Mouse (Mus musculus) urinary bladder, postnatal 25 days (tissue): ENCODE measurements around the gene Cdk8.

Source experiments
- DNase-seq: peaks from one replicate; pipeline ENCODE4 v3.0.0; 2022; ENCODE audit warnings: low spot score

The Cdk8 gene

DNA sequence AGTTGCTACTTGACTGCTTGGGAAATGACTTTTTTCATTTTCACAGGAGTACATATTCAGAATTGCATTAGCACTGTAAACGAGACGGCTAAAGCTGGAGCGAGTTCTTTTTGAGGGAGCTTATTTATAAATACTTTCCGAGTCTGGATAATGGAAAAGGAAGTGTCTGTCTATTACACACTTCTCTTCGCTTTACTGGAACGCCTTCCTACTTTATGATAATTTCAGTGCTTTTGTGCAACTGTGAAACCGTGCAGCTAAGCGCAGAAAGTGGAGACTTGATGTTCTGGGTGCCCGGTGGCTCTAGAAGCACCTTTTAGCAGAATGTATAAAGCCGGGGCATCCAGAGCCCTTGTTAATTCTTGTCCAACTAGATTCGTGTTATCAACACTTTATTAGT is 1.8 kb downstream of the Cdk8 start:
- DNase-seq = no peak

DNA sequence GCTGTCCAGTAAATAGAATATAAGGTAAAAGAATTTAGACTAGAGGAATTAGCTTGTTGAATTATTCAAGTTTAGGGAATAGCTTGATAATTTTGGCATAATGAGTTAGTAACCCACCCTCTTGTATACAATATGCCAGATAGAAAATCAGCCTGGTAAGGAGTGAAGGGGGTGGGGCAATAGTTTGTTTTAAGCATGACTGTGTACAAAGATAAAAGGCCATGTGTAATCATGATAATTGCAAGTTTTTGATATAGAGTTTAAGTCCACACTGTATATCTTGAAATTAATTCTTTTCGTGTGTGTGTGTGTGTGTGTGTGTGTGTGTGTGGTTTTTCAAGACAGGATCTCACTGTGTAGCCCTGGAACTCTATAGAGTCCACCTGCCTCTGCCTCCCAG is 3.3 kb downstream of the Cdk8 start:
- DNase-seq = no peak

DNA sequence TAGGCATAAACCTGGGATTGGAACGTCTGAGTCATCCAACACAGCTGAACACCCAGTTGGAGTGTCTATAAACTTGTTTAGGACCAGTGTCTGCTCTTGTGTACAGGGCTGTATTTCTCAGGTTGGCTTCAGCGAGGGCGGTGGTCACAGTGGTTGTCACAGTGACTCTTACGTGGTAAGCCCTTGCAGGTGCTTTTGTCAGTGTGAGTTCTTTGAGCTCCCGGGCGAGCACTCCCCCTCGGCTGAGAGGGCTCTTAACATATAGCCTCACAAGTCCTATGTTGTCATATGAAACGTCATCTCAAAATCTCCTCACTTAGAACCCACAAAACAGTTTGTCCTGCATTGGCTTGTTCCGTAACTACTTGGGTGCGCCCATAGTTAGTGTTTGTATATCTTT is 7.2 kb downstream of the Cdk8 start:
- DNase-seq = no peak

DNA sequence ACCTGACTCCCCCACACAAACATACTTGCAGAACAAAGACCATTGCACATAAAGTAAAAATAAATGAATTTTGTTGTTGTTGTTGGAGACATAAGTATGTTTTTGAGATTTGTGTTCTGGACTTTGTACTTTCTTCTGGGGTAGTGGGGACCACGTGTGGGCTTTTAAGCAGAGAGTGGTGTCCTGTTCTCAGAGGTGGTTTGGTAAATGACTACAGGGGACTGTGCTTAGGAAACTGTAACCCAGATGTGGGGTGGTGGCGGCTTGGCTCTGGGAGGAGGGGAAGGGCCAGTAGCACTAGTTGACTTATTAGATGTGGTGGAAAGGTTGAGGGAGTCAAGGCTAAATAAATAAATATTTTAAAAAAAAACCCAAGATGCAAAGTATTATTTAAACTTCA is 9.7 kb downstream of the Cdk8 start:
- no peak for DNase-seq

DNA sequence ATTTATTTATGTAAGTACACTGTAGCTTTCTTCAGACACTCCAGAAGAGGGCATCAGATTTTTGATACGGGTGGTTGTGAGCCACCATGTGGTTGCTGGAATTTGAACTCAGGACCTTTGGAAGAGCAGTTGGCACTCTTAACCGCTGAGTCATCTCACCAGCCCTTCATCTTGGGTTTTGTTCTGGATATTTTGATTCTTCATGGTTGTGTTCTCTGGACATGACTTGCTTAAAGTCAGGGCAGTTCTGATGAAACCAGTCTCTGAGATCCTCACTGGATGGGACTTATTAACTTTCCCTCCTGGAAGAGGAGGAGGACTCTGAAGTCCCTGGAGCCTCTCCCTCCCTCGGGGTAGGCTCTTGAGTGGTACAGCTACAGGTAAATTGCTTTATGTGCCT is 10.2 kb downstream of the Cdk8 start:
- DNase-seq = no peak

DNA sequence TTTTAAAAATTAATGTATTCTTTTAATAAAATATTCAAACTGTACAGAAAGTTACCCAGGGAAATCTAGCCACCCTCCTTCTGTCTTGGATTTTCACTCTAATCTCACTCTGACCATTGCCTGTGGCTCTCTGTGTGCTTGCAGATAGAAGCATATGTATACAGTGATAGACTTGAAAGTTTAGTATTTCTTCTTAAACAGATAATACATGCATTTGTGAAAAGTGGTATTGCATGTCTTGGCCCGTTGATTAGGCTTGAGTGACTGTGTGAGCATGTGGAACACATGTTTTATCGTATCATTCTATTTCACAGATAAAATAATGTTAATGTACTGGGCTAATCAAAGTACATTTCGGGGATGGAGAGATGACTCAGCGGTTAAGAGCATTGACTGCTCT is 14.2 kb downstream of the Cdk8 start:
- no peak for DNase-seq

DNA sequence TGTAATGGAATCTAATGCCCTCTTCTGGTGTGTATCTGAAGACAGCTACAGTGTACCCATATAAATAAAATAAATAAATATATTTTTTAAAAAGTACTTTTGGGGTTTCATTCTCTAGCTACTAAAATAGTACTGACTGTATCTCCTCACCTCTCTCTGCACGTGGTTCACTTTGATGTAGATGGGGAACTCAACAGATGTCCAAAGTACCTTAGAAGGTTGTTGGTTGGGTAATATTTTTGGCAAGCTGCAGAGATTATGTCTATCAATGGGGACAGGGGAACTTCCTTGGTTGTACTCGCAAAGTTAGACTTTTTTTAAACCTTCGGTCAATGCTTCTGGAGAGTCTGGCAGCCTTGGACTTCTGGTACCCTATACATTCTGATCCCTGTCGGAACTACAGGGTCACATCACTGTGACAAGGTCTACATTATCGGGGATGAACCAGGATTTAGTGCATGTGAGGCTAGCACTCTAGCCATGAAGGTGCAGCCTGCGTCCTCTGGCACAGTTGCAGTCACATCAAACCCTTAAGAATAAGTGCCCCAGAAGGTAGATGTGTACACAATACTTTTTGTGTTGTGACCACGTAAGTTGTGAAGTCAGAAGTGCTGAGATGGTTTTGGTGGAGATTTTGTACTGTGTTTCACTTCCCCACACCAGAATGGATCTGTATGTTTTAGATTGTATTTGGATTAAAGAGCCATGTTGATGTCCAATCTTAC is 14.8 kb downstream of the Cdk8 start:
- DNase-seq = no peak

DNA sequence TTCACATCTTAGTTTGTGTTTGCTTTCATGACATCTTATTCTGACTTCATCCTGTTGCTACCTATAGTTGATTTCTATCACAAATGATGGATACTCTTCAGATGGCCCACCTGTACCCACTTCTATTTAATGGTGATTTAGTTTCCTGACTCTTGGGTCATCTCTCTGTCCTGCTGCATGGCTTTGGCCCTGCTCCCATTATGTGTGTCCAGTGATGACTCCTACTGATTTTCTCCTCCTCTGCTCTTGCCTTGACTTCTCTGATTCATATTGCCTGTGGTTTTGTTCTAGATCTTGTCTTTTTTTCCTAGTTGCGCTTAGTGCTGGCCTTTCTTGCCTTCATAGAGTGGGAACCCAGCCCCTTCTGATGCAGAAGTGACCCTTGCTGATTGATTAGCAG is 15.4 kb downstream of the Cdk8 start:
- no peak for DNase-seq

DNA sequence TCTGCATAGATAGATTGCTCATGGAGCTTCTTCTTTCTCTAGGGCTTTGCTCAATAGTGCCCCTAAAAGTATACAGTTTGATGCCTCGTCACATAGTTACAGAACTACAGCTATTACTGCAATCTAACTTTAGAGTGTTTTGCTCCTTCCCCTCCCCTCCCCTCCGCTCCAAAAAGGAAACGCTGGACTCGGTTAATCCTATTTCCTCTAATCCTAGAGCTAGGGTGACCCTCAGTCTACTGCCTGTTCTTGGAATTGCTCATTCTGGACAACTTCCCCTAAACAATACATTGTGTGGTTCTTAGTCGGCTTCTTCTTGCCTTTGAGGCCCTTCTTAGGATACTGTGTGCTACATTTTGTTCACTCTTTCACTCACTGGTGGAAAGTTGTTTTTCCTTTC is 16.7 kb downstream of the Cdk8 start:
- no peak for DNase-seq

DNA sequence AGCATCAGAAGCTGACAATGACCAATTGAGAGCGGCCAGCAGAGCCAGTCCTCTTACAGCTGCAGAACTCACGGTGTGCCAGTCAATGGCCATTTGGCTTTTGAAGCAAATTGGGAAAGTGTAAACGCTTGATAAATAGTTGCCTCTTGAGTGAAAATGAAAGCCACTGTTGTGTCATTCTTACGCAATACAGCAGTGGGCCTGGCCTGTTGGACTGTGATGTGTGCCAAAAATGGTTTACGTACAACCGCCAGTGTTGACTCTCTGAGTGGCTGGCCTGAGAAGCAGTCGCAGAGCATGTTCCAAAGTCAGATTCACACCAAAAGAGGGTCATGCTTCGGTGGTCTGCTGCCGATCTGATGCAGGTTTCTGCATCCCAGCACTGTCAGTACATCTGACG is 17.7 kb downstream of the Cdk8 start:
- no peak for DNase-seq

DNA sequence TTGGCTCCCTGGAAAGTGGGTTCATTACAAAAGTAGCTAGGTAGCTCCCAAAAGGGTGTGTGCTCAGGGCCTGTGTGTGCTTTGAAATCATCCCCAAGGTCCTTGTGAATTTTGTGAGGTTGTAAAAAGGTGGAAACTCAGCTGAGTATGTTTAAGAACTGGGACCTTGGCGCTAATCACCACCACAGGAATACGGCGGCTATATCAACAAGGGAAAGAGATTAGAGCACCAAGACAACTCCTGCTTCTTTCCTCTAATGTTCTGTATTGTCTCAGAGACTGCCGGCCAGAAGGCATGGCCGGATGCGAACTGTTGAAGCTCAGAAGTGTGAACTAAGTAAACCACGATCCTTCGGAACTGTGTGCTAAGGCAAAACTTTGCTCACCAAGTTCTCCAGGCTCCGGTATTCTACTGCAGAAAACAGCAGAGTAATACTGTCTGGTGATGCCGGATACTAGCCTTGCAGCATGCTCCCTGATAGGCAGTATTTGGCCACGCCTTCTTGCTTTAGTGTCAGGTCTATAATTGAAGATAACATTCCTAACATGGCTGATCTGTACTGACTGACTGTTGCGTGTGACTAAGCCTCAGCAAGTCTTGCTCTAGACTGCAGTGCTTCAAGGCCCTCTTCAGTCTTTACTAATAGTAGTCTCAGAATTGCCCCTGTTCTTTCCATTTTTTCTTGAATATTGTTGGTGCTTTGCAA is 19.5 kb downstream of the Cdk8 start:
- DNase-seq = no peak

DNA sequence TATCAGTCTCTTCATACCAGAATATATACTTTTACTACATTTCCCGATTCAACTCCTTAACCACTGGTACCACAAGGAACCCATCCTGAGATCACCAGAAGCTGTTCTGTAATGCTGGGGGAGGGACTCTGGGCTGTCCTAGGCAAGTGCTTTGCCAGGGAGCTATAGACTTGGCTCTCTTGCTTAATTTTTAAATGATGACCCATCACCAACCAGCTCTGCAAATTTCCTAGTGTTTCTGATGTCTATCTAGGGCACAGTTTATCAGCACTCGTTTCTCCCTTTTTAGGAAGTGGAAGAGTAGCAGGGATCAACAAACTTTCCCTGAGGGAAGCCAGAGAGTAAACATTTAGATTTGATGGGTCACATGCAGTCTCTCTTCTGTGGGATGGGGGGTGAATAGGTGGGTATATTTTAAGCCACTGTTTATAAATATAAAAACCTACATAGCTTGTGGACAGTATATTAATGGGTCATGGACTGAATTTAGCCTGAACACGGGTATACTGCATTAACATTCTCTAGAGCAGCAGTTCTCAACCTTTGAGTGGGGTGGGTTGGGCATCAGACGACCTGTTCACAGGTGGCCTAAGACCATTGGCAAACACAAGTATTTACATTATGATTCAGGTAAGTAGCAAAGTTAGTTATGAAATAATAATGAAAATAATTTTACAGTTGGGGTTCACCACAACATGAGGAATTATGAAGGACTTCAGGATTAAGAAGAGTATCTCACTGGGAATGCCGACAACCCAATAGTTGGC is 20.8 kb downstream of the Cdk8 start:
- DNase-seq = no peak

DNA sequence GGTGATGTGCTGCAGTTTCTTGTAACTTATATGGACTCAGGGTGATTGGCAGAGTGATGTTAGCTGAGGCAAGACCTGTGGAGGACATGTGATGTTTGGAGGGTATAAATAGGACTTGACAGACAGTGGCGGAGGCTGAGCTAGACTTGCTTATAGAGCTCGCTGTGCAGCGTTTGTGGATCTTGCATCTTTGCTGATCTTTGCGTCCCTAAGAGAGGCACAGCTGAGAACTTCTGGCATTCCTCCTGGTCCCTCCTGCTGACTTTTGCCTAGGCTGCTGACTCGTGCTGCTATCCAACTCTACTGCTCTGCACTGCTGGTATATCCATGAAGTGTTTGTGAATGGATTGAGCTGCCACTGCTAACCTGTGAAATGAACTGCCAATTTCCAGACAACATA is 22.6 kb downstream of the Cdk8 start:
- DNase-seq = no peak

DNA sequence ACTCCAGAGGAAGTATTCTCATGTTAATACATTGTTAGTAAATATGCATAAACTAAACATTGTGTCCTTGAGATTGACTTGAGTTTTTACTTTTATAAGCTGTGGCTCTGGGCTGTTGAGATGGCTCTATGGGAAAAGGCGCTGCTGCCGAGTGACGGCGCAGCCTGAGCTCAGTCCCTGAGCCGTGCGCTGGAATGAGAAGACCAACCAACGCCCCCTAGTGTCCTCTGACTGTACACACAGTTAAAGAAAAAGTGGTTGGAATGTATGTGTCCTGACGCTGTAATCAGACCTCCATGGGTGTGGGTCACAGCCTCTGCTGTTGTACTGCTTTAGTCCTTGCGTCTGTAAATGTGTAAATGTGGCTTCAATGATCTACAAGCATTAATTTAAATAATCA is 29.0 kb downstream of the Cdk8 start:
- DNase-seq = no peak

DNA sequence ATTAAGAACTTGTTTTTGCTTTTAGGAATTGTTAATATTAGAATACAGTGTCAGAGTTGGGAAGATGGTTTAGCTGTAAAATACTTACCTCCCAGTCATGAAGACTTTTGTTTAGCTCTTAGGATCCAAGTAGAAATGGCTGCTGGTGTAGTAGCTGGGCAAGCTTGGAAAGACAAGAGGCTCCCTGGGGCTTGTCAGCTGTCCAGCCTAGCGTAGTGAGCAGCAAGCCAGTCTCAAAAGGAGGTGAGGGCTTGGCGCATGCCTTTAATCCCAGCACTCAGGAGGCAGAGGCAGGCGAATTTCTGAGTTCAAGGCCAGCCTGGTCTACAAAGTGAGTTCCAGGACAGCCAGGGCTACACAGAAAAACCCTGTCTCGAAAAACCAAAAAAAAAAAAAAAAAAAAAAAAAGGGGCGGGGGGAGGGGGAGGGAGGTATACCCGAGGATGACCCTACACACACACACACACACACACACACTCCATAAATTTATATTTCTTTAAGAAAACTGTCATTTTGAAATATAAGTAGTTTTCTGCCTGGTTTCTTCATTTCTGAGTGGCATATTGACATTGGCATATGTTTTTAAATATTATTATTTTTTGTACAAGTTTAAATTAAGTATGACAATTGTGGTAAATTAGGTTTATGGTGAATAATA is 35.0 kb downstream of the Cdk8 start:
- DNase-seq = no peak

DNA sequence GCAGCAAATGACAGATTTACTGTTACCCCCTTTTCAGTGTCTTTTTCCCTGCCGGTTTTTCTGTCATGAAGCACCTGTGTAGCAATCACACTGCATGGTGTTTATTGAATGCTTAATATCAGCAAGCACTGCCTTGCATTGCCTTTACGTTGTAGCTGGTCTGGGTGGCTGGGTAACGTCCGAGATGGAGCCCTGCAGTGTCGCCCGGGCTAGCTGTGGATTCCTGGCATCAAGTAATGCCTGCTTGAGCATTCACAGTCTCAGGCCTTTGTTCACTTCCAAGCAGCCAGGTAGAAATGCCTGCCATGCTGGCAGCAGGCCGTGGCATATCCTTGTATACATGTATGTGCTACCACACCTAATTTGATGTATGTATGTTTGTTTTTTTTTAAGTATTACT is 36.7 kb downstream of the Cdk8 start:
- no peak for DNase-seq

DNA sequence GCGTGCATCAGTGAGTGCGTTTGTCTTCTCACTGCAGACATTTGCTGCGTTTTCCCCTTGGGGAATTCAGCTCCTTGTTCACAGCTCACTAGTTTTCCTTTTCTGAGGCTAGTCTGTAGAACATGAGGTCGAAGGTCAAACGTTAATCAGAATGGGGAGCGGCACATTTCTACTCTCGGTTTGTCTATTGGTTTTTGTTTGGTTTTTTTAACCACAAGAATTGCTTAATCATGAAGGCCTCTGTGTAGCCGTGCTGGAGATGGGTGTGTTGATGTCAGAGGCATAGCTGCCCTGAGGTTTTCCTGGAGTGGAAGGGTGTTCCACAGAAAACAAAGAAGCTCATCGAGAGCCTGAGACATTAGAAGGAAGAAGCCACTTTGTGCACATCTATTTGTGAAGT is 39.6 kb downstream of the Cdk8 start:
- no peak for DNase-seq

DNA sequence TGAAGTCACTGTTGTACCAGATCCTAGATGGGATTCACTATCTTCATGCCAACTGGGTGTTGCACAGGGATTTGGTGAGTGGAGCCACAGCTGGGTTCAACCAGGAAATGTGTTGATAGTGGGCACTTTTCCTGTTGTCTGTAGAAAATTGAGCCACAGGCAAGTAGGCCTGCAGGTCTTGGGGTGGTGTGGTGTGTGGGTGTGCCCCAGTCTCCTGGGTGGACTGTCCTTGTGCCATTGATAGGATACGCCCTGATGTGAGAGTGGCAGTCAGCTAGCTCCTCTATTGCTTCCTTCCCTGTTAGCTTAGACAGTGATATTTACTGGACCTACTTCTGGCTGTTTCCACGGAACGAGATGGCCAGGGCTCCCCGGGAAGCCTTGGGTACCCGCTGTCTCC is 40.6 kb downstream of the Cdk8 start:
- no peak for DNase-seq

DNA sequence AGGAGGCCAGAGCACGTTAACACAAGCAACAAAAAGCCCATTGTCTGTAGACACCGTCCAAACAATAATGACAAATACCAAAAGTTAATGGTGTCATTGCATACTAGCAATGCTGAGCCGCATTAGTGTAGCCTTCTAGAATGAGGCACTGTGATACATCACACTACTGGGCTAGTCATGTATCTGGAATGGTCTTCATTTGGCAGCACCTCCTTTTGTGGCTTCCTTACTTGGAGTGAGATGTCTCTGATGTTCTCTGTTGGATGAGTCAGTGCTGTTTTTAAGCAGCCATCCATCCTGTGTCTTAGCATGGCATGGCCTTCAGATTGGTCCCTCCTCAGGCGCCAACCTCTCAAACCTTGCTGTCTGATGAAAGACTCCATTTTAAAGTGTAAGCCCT is 42.1 kb downstream of the Cdk8 start:
- no peak for DNase-seq

DNA sequence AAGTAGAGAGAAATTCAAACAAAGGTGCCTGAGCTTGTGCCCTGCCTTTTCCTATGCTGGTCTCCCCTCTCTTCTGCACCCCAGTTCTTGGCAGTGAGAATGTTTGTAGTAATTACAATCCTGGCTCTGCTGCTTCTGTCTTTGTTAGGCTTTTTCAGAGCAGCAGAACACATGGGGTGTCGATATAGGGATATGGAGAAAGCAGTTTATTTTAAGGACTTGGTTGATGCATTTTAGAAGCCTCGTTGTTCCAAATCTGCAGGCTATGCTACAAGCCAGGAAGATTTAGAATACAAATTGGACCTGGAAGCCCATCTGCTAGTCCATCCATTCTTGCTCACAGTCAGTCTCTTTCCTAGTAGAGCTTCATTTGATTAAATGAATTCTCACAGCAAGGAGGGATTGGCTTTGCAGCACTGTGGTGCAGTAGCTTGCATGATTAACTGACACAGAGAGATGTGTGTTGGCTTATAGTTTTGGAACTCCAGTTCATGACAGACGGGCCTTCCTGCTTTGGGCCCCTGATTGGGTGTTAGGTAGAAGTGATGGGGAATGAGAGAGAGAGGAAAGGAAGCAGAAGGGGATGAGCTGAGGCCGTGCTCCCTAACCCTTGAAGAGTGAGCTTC is 43.5 kb downstream of the Cdk8 start:
- DNase-seq = no peak

DNA sequence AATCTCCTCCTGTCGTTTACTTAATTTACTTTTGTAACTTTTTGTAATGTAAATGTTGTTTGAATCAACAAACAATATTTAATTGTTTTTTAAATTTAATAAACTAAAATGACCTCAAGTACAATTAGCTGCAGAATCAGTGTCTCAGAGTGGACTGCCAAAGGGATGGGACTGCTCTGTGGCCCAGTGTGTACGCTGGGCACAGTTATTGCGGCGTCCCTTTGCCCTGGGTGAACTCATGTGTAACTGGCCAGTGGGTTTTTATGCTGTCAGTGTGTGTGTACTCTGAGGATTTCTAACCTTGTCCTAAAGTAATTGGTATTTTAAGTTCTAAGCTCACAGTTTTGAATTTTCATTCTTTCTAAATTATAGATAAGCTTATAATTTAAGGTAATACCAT is 46.5 kb downstream of the Cdk8 start:
- no peak for DNase-seq

DNA sequence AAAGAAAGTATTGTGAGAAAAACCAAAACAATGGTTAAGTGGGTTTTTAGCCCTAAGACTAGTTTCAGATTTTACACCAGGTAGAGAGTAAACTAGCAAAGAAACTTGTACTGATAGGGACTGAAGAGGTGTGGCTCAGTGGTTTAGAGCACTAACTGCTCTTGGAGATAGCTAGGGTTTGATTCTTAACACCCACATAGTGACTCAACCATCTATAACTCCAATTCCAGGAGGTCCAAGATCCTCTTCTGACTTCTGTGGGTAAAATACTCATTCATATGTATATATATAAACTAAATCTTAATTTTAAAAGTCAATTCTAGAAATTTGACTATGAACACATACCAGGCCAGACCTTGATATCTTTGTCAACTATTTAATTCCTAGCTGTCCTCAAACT is 49.0 kb downstream of the Cdk8 start:
- DNase-seq = no peak
